Mouse (Mus musculus) limb, embryonic 12.5 days (tissue): ENCODE data around the gene Avil. TPM values are rescaled to one million over a fixed set of nuclear protein-coding genes. Genes with fewer than 3 reads are reported as not detected.
"Not testable (repeated sequence)": the region's sequence is repeated elsewhere in the genome, so short reads cannot be mapped to it uniquely, and the experiment has no call there.

Experiments
- ATAC-seq: fragments of 200-750 bp; cut with Nextera tagmentation; 2 replicates; pipeline ENCODE4 v1.8.0; 2017; ENCODE audit warnings: low read depth, moderate TSS enrichment; ENCODE audit not compliant: insufficient number of reproducible peaks, insufficient read depth, low FRiP score, low TSS enrichment
- H3K27ac ChIP-seq: fragments of 300-500 bp; sonication (generic); 2 replicates; pipeline ENCODE4 v1.5.1; 2016; ENCODE audit warnings: mild to moderate bottlenecking, moderate library complexity
- H3K27me3 ChIP-seq: fragments of 300-500 bp; sonication (generic); 2 replicates; pipeline ENCODE4 v1.6.1; 2016; ENCODE audit warnings: mild to moderate bottlenecking, moderate library complexity
- H3K36me3 ChIP-seq: fragments of 300-500 bp; sonication (generic); 2 replicates; pipeline ENCODE4 v1.6.1; 2016; ENCODE audit warnings: mild to moderate bottlenecking, moderate library complexity
- H3K4me1 ChIP-seq: fragments of 300-500 bp; sonication (generic); replicated peaks from 2 replicates; pipeline ENCODE4 v1.6.1; 2016
- H3K4me2 ChIP-seq: fragments of 300-500 bp; sonication (generic); 2 replicates; pipeline ENCODE4 v1.6.1; 2016; ENCODE audit warnings: mild to moderate bottlenecking, moderate library complexity
- H3K4me3 ChIP-seq: fragments of 300-500 bp; sonication (generic); replicated peaks from 2 replicates; pipeline ENCODE4 v1.5.1; 2016; ENCODE audit warnings: mild to moderate bottlenecking
- H3K9ac ChIP-seq: fragments of 300-500 bp; sonication (generic); replicated peaks from 2 replicates; pipeline ENCODE4 v1.6.1; 2016; ENCODE audit warnings: mild to moderate bottlenecking, moderate library complexity
- H3K9me3 ChIP-seq: fragments of 300-500 bp; sonication (generic); 2 replicates; pipeline ENCODE4 v1.6.1; 2016; ENCODE audit warnings: mild to moderate bottlenecking, moderate library complexity
- whole genome bisulfite sequencing: fragments of 180-500 bp; shearing (Covaris S2); methylation state at CpG from one replicate; pipeline ENCODE4 v1.1.7; 2016; 5-methylcytosine and 5-hydroxymethylcytosine counted together
- polyA plus RNA-seq: library from polyadenylated mRNA; unstranded; fragments of >200 nt; fragmentation: Nextera tagmentation; extraction: Ambion mirVana; gene quantifications from 2 replicates; pipeline ENCODE4 v1.2.1, GENCODE M21; 2016

The Avil gene
- polyA plus RNA-seq, 1 experiment from 2014 or later, result 1.1 TPM

DNA sequence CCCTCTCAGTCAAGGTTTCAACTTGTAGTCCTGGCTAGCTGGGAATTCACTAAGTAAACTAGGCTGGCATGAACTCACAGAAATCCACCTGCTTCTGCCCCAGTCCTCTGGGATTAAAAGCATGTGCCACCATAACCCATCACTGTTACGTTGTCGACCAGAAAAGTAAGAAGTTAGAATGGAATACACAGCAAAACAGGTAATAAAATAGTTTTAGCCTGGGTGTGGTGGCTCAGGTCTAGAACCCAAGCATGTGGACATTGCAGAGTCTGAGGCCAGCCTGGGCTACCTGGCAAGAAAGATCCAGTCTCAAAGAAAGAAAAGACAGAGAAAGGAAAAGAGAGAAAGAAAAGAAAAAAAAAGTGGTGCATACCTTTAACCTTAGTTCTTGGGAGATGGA, 61.0 kb downstream of the Avil start:
- no peak for ATAC-seq
- H3K4me1 ChIP-seq, result peaks cover 30% of the 10 kb centered on the region
- H3K36me3 ChIP-seq, result peaks cover 30% of the 10 kb centered on the region
- H3K9me3 ChIP-seq, result no peaks in the 10 kb centered on the region
- H3K27me3 ChIP-seq, result peaks cover 45% of the 10 kb centered on the region
- no peak overlapping the region for H3K9ac ChIP-seq
- no peak overlapping the region for H3K4me2 ChIP-seq
- H3K4me3 ChIP-seq, result no peak overlapping the region
- WGBS, result 81% methylated on average over 2 of the region's 2 CpGs
- no peak overlapping the region for H3K27ac ChIP-seq

DNA sequence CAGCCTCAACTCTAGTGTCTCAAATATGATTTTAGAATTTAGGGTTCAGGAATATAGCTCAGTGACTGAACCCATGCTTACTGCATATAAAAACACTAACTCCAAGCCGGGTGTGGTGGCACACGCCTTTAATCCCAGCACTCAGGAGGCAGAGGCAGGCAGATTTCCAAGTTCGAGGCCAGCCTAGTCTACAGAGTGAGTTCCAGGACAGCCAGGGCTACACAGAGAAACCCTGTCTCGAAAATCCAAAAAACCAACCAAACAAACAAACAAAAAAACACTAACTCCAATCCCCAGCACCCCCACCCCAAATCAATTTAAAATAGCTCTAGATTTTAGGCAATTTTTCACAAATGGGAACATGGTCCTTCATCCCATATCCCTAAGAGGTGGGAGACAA, 61.6 kb downstream of the Avil start:
- not testable (repeated sequence) for H3K9me3 ChIP-seq, H3K9ac ChIP-seq, H3K27ac ChIP-seq, ATAC-seq, H3K4me2 ChIP-seq, H3K4me3 ChIP-seq
- H3K36me3 ChIP-seq, result peaks cover 31% of the 10 kb centered on the region
- WGBS, result 93% methylated on average over 4 of the region's 4 CpGs
- peaks cover 31% of the 10 kb centered on the region for H3K4me1 ChIP-seq
- H3K27me3 ChIP-seq, result peaks cover 45% of the 10 kb centered on the region

DNA sequence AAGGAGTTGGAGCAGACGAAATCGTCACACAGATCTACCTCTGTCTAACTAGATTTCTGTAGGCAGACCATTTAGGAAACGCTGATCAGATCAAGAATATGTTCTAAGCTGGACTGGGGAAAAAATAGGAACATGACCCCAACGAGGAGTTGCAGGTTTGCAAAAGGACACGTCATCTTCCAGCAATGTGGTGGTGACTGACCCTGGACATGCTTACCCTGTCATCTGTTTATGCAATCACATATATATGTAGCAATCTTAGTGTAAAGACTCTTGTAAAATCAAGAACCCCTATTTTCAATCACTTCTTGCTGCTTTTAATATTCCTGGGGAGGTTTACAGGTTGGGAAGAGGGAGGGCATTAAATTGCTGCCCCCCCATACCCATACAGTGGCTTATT, 62.0 kb downstream of the Avil start:
- Histone ChIP-seq H3K4me2 (no peak overlapping the region), H3K4me3 (no peak overlapping the region), H3K9me3 (no peaks in the 10 kb centered on the region), H3K36me3 (peaks cover 31% of the 10 kb centered on the region), H3K9ac (no peak overlapping the region), H3K4me1 (peaks cover 31% of the 10 kb centered on the region), H3K27ac (no peak overlapping the region), H3K27me3 (peaks cover 41% of the 10 kb centered on the region)
- WGBS, result 77% methylated on average over 5 of the region's 5 CpGs
- ATAC-seq, result no peak

DNA sequence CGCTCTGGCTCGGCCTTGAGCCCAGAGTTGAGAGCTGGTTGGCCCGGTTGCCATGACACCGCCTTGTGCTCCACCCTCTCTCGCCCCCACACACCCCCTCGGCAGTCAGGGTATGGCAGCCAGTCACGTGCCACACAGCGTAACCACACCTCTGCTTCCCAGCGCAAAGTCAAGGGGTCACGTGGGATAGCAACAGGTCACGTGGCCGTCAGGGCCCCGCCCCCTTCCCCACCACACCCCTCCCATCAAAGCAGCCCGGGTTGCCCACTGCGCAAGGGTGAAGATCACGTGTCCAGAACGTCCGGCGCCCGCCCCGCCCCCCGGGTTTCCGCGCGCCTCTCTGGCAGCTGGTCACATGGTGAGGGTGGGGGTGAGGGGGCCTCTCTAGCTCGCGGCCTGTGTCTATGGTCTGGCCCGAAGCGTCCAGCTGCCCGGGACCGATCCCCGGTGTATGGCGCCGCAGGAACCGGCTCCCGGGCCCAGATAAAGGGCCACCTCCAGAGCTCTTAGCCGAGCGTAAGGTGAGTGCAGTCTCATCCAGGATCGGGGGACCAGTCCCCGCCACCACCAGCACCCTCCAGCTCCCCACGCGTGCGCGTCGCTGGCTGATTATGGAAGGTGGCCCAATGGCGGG, 62.8 kb downstream of the Avil start, which contains the start of gene Cdk4:
TSS of gene Cdk4 (plus strand) at position 296 of the 634 bp plus-strand sequence.
- Histone ChIP-seq H3K4me1 (peaks cover 31% of the 10 kb centered on the region), H3K9me3 (no peaks in the 10 kb centered on the region), H3K9ac (peak within 1 kb of the TSS; percentile 97), H3K4me3 (peak within 1 kb of the TSS; percentile 88), H3K36me3 (peaks cover 38% of the 10 kb centered on the region), H3K4me2 (peak within 1 kb of the TSS; percentile 79), H3K27me3 (peaks cover 34% of the 10 kb centered on the region), H3K27ac (peak within 1 kb of the TSS; percentile 89)
- peak; percentile 87 for ATAC-seq
- under 1% methylated on average over 44 of the region's 46 CpGs for WGBS

DNA sequence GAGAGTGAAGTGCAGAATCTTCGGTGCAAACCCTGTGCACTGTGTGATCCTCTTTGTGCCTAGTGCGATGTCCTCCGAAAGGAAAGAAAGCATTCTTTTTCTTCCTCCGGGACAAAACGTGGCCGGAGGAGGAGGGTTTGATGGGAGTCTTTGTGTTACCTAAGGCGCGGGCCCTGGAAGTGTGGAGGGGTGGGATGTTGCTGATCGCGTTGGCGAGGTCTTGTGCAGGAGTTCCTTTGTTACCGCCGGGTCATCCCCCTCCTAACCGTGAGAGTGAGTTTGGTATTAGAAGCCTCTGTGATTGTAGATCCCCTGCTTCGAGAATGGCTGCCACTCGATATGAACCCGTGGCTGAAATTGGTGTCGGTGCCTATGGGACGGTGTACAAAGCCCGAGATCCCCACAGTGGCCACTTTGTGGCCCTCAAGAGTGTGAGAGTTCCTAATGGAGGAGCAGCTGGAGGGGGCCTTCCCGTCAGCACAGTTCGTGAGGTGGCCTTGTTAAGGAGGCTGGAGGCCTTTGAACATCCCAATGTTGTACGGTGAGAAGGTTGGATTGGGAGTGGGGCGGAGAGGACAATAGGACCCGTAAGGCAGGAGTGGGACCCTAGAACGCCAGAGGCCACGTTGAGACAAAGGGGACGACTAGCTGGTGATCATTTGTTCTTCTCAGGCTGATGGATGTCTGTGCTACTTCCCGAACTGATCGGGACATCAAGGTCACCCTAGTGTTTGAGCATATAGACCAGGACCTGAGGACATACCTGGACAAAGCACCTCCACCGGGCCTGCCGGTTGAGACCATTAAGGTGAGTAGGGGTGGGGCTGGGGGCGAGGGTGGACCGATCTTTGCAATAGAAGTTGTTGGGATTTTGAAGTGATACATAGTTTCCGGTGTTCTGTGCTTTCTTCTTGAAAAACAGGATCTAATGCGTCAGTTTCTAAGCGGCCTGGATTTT, 63.7 kb downstream of the Avil start:
- peaks cover 44% of the 10 kb centered on the region for H3K36me3 ChIP-seq
- peak overlapping the region; percentile 88 for H3K4me3 ChIP-seq
- no peaks in the 10 kb centered on the region for H3K9me3 ChIP-seq
- H3K4me1 ChIP-seq, result peaks cover 31% of the 10 kb centered on the region
- ATAC-seq, result no peak
- 14% methylated on average over 37 of the region's 37 CpGs for WGBS
- peak overlapping the region; percentile 97 for H3K9ac ChIP-seq
- H3K27me3 ChIP-seq, result peaks cover 26% of the 10 kb centered on the region
- H3K27ac ChIP-seq, result peak overlapping the region; percentile 89
- H3K4me2 ChIP-seq, result peak overlapping the region; percentile 79

DNA sequence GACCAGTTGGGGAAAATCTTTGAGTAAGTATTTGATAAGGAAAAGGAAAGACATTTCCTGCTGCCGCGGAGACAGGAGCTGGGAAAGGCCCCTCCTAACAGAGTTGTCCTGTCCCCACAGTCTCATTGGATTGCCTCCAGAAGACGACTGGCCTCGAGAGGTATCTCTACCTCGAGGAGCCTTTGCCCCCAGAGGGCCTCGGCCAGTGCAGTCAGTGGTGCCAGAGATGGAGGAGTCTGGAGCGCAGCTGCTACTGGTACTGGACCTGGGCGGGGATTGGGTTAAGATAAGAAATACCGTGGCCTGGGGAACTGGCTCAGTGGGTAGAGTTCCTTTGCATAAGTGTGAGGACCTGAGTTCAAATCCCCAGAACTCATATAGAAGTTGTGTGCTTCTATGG, 65.5 kb downstream of the Avil start:
- Histone ChIP-seq H3K9ac (no peak overlapping the region), H3K9me3 (no peaks in the 10 kb centered on the region), H3K27ac (no peak overlapping the region), H3K4me2 (no peak overlapping the region), H3K4me3 (no peak overlapping the region), H3K4me1 (peaks cover 31% of the 10 kb centered on the region), H3K36me3 (peaks cover 44% of the 10 kb centered on the region), H3K27me3 (peaks cover 8% of the 10 kb centered on the region)
- 90% methylated on average over 9 of the region's 9 CpGs for WGBS
- ATAC-seq, result no peak

DNA sequence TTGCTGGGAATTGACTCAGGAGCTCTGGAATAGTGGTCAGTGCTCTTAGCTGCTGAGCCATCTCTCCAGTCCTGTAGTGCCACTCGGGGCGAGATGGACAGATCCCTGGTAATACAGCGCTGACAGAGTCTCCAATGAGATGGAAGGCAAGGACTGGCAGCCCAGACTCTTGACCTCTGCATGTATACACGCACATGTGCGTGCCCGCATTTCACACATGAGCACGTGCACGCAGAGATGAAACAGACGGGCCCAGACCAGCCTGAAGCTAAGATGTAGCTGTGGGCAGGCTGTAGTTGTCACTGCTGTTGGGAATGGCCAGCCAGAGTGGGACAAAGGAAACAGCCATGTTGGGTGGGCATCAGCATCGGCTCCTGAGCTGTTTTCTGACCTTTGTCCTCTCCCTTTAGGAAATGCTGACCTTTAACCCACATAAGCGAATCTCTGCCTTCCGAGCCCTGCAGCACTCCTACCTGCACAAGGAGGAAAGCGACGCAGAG, 66.1 kb downstream of the Avil start:
- H3K36me3 ChIP-seq, result peaks cover 44% of the 10 kb centered on the region
- peaks cover 35% of the 10 kb centered on the region for H3K4me1 ChIP-seq
- H3K27me3 ChIP-seq, result peaks cover 2% of the 10 kb centered on the region
- 92% methylated on average over 14 of the region's 14 CpGs for WGBS
- H3K4me2 ChIP-seq, result no peak overlapping the region
- no peak overlapping the region; the same call in 1 of the 2 replicates for H3K4me3 ChIP-seq
- no peak overlapping the region for H3K27ac ChIP-seq
- H3K9ac ChIP-seq, result no peak overlapping the region
- no peaks in the 10 kb centered on the region for H3K9me3 ChIP-seq
- ATAC-seq, result no peak

DNA sequence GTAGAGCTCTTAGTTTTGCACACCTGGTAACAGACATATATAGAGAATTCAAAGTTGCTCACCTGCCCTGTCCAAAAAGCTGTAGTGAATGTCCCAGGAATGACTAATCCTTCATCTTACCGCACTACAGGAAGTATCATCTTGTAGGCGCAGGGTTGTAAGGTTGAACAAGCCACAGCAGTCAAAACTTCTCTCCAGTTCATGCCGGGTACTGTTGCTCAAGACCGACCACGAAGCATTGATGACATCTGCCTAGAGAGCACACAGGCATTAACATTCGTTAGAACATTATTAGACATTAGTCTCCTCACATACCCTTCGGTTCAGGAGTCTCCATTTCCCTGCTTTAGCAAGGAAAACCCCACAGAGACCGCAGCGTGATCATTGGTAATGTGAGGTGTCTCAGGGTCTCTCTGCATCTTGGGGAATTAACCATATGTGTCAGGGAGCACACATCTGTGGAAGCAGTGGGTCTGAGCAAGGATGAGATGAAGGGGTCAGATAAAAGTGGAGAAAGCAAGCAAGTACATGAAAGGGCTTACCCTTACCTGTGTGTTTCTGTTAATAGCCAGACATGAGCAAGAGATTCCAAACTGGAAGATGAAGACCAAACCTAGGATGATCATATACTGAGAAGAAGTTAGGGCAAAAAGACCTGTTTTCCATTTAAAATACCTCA, 68.0 kb downstream of the Avil start:
- WGBS, result 80% methylated on average over 9 of the region's 9 CpGs
- Histone ChIP-seq H3K36me3 (peaks cover 44% of the 10 kb centered on the region), H3K4me3 (peak overlapping the region; percentile 64), H3K4me1 (peaks cover 35% of the 10 kb centered on the region), H3K27ac (peak overlapping the region; percentile 90; the same call in 1 of the 2 replicates), H3K4me2 (peak overlapping the region; percentile 83), H3K27me3 (no peaks in the 10 kb centered on the region; the same call in 1 of the 2 replicates), H3K9ac (peak overlapping the region; percentile 63), H3K9me3 (no peaks in the 10 kb centered on the region)
- ATAC-seq, result no peak

DNA sequence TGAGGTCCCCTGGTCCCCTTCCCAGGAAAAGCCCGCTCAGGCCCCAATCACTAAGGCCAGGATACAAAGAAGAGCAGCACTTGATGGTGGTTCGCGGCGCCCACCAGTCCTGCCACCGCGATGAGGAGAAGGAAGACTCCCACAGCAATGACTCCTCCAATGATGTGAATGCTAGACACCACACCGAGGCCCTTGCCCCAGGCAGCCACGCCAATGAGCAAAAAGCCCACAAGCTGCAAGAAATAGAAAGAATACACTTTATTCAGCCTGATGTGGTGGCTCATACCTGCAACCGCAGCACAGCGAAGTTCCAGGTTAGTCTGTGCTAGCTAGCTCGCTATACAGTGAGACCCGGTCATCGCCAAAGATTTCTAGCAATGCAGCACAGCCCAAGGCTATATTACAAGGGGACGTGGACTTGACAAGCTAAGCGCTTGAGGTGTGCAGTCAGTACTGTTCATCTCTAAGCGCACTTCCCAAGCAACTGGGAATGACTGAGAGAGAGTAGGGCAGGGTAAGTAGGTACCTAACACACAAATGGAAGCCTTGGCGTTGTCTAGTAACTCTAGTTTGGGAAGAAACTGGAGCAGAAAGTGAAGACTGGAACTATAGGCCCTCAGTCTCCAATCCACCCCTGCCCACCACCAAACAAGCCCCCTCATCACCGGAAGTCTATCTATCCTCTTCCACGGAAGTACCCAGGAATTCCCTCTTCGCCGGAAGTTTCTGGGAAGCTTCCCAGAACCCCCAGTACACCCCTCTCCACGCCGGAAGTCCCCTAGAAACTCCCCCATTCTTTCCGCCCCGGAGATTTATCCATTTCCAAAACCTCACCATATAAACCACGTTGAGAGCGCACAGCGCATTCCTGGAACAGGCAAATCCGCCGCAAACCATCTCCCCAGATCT, 69.0 kb downstream of the Avil start:
- WGBS, result 10% methylated on average over 30 of the region's 30 CpGs
- H3K27ac ChIP-seq, result peak overlapping the region; percentile 90
- peak; percentile 54 for ATAC-seq

More for the DNA sequence above, 69.0 kb downstream of the Avil start:
- Histone ChIP-seq H3K36me3 (peaks cover 44% of the 10 kb centered on the region), H3K4me2 (peak overlapping the region; percentile 83), H3K4me3 (peak overlapping the region; percentile 64), H3K9me3 (no peaks in the 10 kb centered on the region), H3K9ac (peak overlapping the region; percentile 63), H3K4me1 (peaks cover 35% of the 10 kb centered on the region), H3K27me3 (no peaks in the 10 kb centered on the region; the same call in 1 of the 2 replicates)
